Mouse (Mus musculus): Measurements from ENCODE around the gene Arl15.

Arl15 gene

GRCm38 (mm10) chr13:113986864-113987562, 192.7 kb downstream of the Arl15 start:
- CTCF ChIA-PET, result no interaction called here

- CTCF ChIA-PET, result no interaction called here
Measured at GRCm38 (mm10) chr13:113990247-113990646, 195.9 kb downstream of the Arl15 start.

GRCm38 (mm10) chr13:113990701-113991100, 196.4 kb downstream of the Arl15 start:
- CTCF ChIA-PET, result no interaction called here

- CTCF ChIA-PET, result no interaction called here
Measured at GRCm38 (mm10) chr13:113993066-113993465, 198.8 kb downstream of the Arl15 start.

GRCm38 (mm10) chr13:113994586-113994985, 200.3 kb downstream of the Arl15 start:
- CTCF ChIA-PET, result no interaction called here

- CTCF ChIA-PET, result no interaction called here
Measured at GRCm38 (mm10) chr13:113995490-113996236, 201.4 kb downstream of the Arl15 start.

GRCm38 (mm10) chr13:113998811-113999210, 204.5 kb downstream of the Arl15 start:
- CTCF ChIA-PET, result no interaction called here

- CTCF ChIA-PET, result no interaction called here
Measured at GRCm38 (mm10) chr13:114003463-114003862, 209.2 kb downstream of the Arl15 start.

- CTCF ChIA-PET, result no interaction called here
Measured at GRCm38 (mm10) chr13:114004191-114004590, 209.9 kb downstream of the Arl15 start.

GRCm38 (mm10) chr13:114009786-114010185, 215.5 kb downstream of the Arl15 start:
- CTCF ChIA-PET, result interaction anchor here (0.7 kb wide), 1 partner anchor 890 kb away, joined by 3 read pairs; no protein-coding TSS in a partner anchor

- CTCF ChIA-PET, result no interaction called here
Measured at GRCm38 (mm10) chr13:114010521-114010920, 216.2 kb downstream of the Arl15 start.

- CTCF ChIA-PET, result no interaction called here
Measured at GRCm38 (mm10) chr13:114011019-114011418, 216.7 kb downstream of the Arl15 start.

- CTCF ChIA-PET, result no interaction called here
Measured at GRCm38 (mm10) chr13:114017928-114018327, 223.6 kb downstream of the Arl15 start.

GRCm38 (mm10) chr13:114023541-114023940, 229.2 kb downstream of the Arl15 start:
- CTCF ChIA-PET, result no interaction called here

GRCm38 (mm10) chr13:114026306-114026705, 232.0 kb downstream of the Arl15 start:
- CTCF ChIA-PET, result no interaction called here

GRCm38 (mm10) chr13:114026751-114027150, 232.4 kb downstream of the Arl15 start:
- CTCF ChIA-PET, result no interaction called here

GRCm38 (mm10) chr13:114048071-114048470, 253.8 kb downstream of the Arl15 start:
- CTCF ChIA-PET, result no interaction called here

- CTCF ChIA-PET, result no interaction called here
Measured at GRCm38 (mm10) chr13:114048688-114049087, 254.4 kb downstream of the Arl15 start.

- CTCF ChIA-PET, result no interaction called here
Measured at GRCm38 (mm10) chr13:114051151-114051850, 257.0 kb downstream of the Arl15 start.

- CTCF ChIA-PET, result no interaction called here
Measured at GRCm38 (mm10) chr13:114052426-114053205, 258.3 kb downstream of the Arl15 start.

GRCm38 (mm10) chr13:114053261-114053660, 259.0 kb downstream of the Arl15 start:
- CTCF ChIA-PET, result no interaction called here

GRCm38 (mm10) chr13:114055686-114056085, 261.4 kb downstream of the Arl15 start:
- CTCF ChIA-PET, result no interaction called here
